Mouse (Mus musculus) embryonic fibroblast, embryonic 13.5 days (primary cell): ENCODE results near the gene Daam1.

Source experiments
- CTCF ChIP-seq: IDR thresholded peaks from 2 replicates; pipeline ENCODE4 v1.5.1; 2011; ENCODE audit warnings: mild to moderate bottlenecking, control low read depth, low read length, moderate library complexity, borderline replicate concordance; ENCODE audit not compliant: insufficient read depth
- POLR2A ChIP-seq: IDR thresholded peaks from 2 replicates; pipeline ENCODE4 v1.6.1; 2011; ENCODE audit warnings: low read depth, mild to moderate bottlenecking, control low read depth, low read length, moderate library complexity

DNA sequence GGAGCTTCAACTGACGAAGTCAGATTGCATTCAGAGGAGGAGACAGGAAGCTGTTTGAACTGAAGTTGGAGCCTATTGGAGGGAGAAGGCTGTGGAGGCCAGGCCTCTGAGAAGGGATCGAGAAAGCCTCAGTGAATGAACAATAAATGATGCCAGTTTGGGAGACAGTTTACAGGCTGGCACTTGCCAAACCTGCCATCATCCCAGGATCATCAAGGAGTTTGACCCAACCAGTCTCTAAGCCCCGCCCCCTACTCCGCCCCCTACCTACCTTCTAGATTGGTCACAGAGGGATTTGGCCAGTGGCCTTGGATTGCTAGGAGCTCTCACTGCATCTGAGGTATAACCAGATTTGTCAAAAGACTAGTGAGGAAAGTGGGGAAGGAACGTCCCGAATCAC is 118.7 kb downstream of the Daam1 start:
- no peak for TF ChIP-seq POLR2A
- TF ChIP-seq CTCF = no peak
